Mouse (Mus musculus) embryonic facial prominence, embryonic 13.5 days (tissue): ENCODE results near the gene Mapkap1. TPM values are rescaled to one million over a fixed set of nuclear protein-coding genes. Genes with fewer than 3 reads are reported as not detected.

Experiments used
- ATAC-seq: fragments of 200-750 bp; cut with Nextera tagmentation; 2 replicates; pipeline ENCODE4 v1.8.0; 2017; ENCODE audit warnings: low read depth; ENCODE audit not compliant: insufficient number of reproducible peaks, insufficient read depth, low FRiP score, low TSS enrichment
- H3K27ac ChIP-seq: fragments of 300-500 bp; sonication (generic); 2 replicates; pipeline ENCODE4 v1.5.1; 2015; ENCODE audit warnings: moderate library complexity, mild to moderate bottlenecking, inconsistent platforms
- H3K27me3 ChIP-seq: fragments of 300-500 bp; sonication (generic); 2 replicates; pipeline ENCODE4 v1.6.1; 2015; ENCODE audit warnings: mild to moderate bottlenecking, inconsistent platforms
- H3K36me3 ChIP-seq: fragments of 300-500 bp; sonication (generic); 2 replicates; pipeline ENCODE4 v1.6.1; 2015; ENCODE audit warnings: mild to moderate bottlenecking, inconsistent platforms
- H3K4me1 ChIP-seq: fragments of 300-500 bp; sonication (generic); 2 replicates; pipeline ENCODE4 v1.6.1; 2015; ENCODE audit warnings: inconsistent platforms
- H3K4me2 ChIP-seq: fragments of 300-500 bp; sonication (generic); 2 replicates; pipeline ENCODE4 v1.6.1; 2015; ENCODE audit warnings: moderate library complexity, mild to moderate bottlenecking, inconsistent platforms
- H3K4me3 ChIP-seq: fragments of 300-500 bp; sonication (generic); 2 replicates; pipeline ENCODE4 v1.5.1; 2015; ENCODE audit warnings: mild to moderate bottlenecking, inconsistent platforms
- H3K9ac ChIP-seq: fragments of 300-500 bp; sonication (generic); 2 replicates; pipeline ENCODE4 v1.6.1; 2015; ENCODE audit warnings: mild to moderate bottlenecking, inconsistent platforms
- H3K9me3 ChIP-seq: fragments of 300-500 bp; sonication (generic); 2 replicates; pipeline ENCODE4 v1.6.1; 2016; ENCODE audit warnings: inconsistent platforms
- WGBS: fragments of 180-500 bp; shearing (Covaris S2); methylation state at CpG from one replicate; pipeline ENCODE4 v1.1.7; 2015; ENCODE audit warnings: mixed read lengths; 5-methylcytosine and 5-hydroxymethylcytosine counted together
- polyA plus RNA-seq: library from polyadenylated mRNA; unstranded; fragments of >200 nt; fragmentation: Nextera tagmentation; extraction: Ambion mirVana; gene quantifications from 2 replicates; pipeline ENCODE4 v1.2.1, GENCODE M21; 2015

Gene Mapkap1
- polyA plus RNA-seq, 1 experiment from 2014 or later = 106 TPM

GRCm38 (mm10) chr2:34537356-34537755, 130.8 kb downstream of the Mapkap1 start:
- 86% methylated on average over 3 of the region's 3 CpGs for WGBS
- H3K4me1 ChIP-seq = peaks cover 20% of the 10 kb centered on the region
- no peak for ATAC-seq
- H3K9ac ChIP-seq = no peak overlapping the region
- H3K36me3 ChIP-seq = no peaks in the 10 kb centered on the region
- no peak overlapping the region for H3K27ac ChIP-seq
- no peaks in the 10 kb centered on the region for H3K9me3 ChIP-seq
- H3K4me2 ChIP-seq = no peak overlapping the region
- no peaks in the 10 kb centered on the region for H3K27me3 ChIP-seq
- H3K4me3 ChIP-seq = no peak overlapping the region

GRCm38 (mm10) chr2:34543581-34543980, 137.0 kb downstream of the Mapkap1 start:
- no peaks in the 10 kb centered on the region for H3K27me3 ChIP-seq
- no peak for ATAC-seq
- 61% methylated on average over 7 of the region's 7 CpGs for WGBS
- no peak overlapping the region for H3K9ac ChIP-seq
- H3K4me2 ChIP-seq = no peak overlapping the region
- no peaks in the 10 kb centered on the region for H3K36me3 ChIP-seq
- H3K4me1 ChIP-seq = 0 out of 2 replicates have a peak, but pooled peaks cover 7% of the 10 kb centered on the region
- H3K27ac ChIP-seq = no peak overlapping the region
- no peak overlapping the region for H3K4me3 ChIP-seq
- no peaks in the 10 kb centered on the region for H3K9me3 ChIP-seq

GRCm38 (mm10) chr2:34544021-34544420, 137.4 kb downstream of the Mapkap1 start:
- Histone ChIP-seq H3K36me3 (no peaks in the 10 kb centered on the region), H3K27ac (no peak overlapping the region), H3K9me3 (no peaks in the 10 kb centered on the region), H3K27me3 (no peaks in the 10 kb centered on the region), H3K4me3 (no peak overlapping the region), H3K9ac (no peak overlapping the region), H3K4me1 (0 out of 2 replicates have a peak, but pooled peaks cover 7% of the 10 kb centered on the region), H3K4me2 (no peak overlapping the region)
- ATAC-seq = no peak
- 63% methylated on average over 3 of the region's 3 CpGs for WGBS

GRCm38 (mm10) chr2:34544646-34545395, 138.2 kb downstream of the Mapkap1 start:
- Histone ChIP-seq H3K4me1 (0 out of 2 replicates have a peak, but pooled peaks cover 7% of the 10 kb centered on the region), H3K9me3 (no peaks in the 10 kb centered on the region)
- WGBS = 89% methylated on average over 13 of the region's 13 CpGs

GRCm38 (mm10) chr2:34546176-34546677, 139.7 kb downstream of the Mapkap1 start:
- Histone ChIP-seq H3K36me3 (no peaks in the 10 kb centered on the region), H3K27ac (no peak overlapping the region), H3K9ac (no peak overlapping the region), H3K4me3 (no peak overlapping the region), H3K9me3 (no peaks in the 10 kb centered on the region), H3K27me3 (no peaks in the 10 kb centered on the region), H3K4me1 (0 out of 2 replicates have a peak, but pooled peaks cover 7% of the 10 kb centered on the region), H3K4me2 (no peak overlapping the region)
- no peak for ATAC-seq
- 76% methylated on average over 3 of the region's 3 CpGs for WGBS

More at GRCm38 (mm10) chr2:34544646-34545395, 138.2 kb downstream of the Mapkap1 start:
- no peak for ATAC-seq
- Histone ChIP-seq H3K4me2 (no peak overlapping the region), H3K27ac (no peak overlapping the region), H3K4me3 (no peak overlapping the region), H3K36me3 (no peaks in the 10 kb centered on the region), H3K27me3 (no peaks in the 10 kb centered on the region), H3K9ac (no peak overlapping the region)

GRCm38 (mm10) chr2:34547516-34547915, 140.9 kb downstream of the Mapkap1 start:
- 94% methylated on average over 4 of the region's 4 CpGs for WGBS
- 0 out of 2 replicates have a peak, but pooled peaks cover 7% of the 10 kb centered on the region for H3K4me1 ChIP-seq
- ATAC-seq = no peak
- H3K4me3 ChIP-seq = no peak overlapping the region
- no peaks in the 10 kb centered on the region for H3K27me3 ChIP-seq
- H3K9ac ChIP-seq = no peak overlapping the region
- H3K9me3 ChIP-seq = no peaks in the 10 kb centered on the region
- H3K4me2 ChIP-seq = no peak overlapping the region
- H3K36me3 ChIP-seq = no peaks in the 10 kb centered on the region
- H3K27ac ChIP-seq = no peak overlapping the region

- Histone ChIP-seq H3K36me3 (no peaks in the 10 kb centered on the region), H3K4me1 (peaks cover 11% of the 10 kb centered on the region; the same call in 1 of the 2 replicates), H3K27me3 (no peaks in the 10 kb centered on the region), H3K9me3 (no peaks in the 10 kb centered on the region), H3K9ac (no peak overlapping the region), H3K4me3 (no peak overlapping the region), H3K4me2 (no peak overlapping the region), H3K27ac (no peak overlapping the region)
- 82% methylated on average over 5 of the region's 5 CpGs for WGBS
- ATAC-seq = no peak
Measured at GRCm38 (mm10) chr2:34548961-34549360, 142.4 kb downstream of the Mapkap1 start.

- Histone ChIP-seq H3K4me3 (no peak overlapping the region), H3K4me1 (peaks cover 11% of the 10 kb centered on the region; the same call in 1 of the 2 replicates), H3K27me3 (no peaks in the 10 kb centered on the region), H3K9me3 (no peaks in the 10 kb centered on the region), H3K9ac (no peak overlapping the region), H3K27ac (no peak overlapping the region), H3K4me2 (no peak overlapping the region), H3K36me3 (no peaks in the 10 kb centered on the region)
- 73% methylated on average over 7 of the region's 7 CpGs for WGBS
- ATAC-seq = no peak
Measured at GRCm38 (mm10) chr2:34549469-34549868, 142.9 kb downstream of the Mapkap1 start.

- no peaks in the 10 kb centered on the region for H3K36me3 ChIP-seq
- H3K4me2 ChIP-seq = no peak overlapping the region
- WGBS = 80% methylated on average over 2 of the region's 2 CpGs
- H3K27me3 ChIP-seq = no peaks in the 10 kb centered on the region
- no peak overlapping the region for H3K27ac ChIP-seq
- no peak for ATAC-seq
- H3K9ac ChIP-seq = no peak overlapping the region
- no peak overlapping the region for H3K4me3 ChIP-seq
- no peaks in the 10 kb centered on the region for H3K9me3 ChIP-seq
- H3K4me1 ChIP-seq = peaks cover 6% of the 10 kb centered on the region; the same call in 1 of the 2 replicates
Measured at GRCm38 (mm10) chr2:34552772-34553171, 146.2 kb downstream of the Mapkap1 start.

- no peak for ATAC-seq
- Histone ChIP-seq H3K36me3 (no peaks in the 10 kb centered on the region), H3K4me2 (no peak overlapping the region), H3K27ac (no peak overlapping the region), H3K4me1 (peaks cover 6% of the 10 kb centered on the region; the same call in 1 of the 2 replicates), H3K9me3 (no peaks in the 10 kb centered on the region), H3K27me3 (no peaks in the 10 kb centered on the region), H3K9ac (no peak overlapping the region), H3K4me3 (no peak overlapping the region)
- 87% methylated on average over 6 of the region's 6 CpGs for WGBS
Measured at GRCm38 (mm10) chr2:34553580-34554231, 147.1 kb downstream of the Mapkap1 start.

- Histone ChIP-seq H3K9me3 (no peaks in the 10 kb centered on the region), H3K4me2 (no peak overlapping the region), H3K36me3 (0 out of 2 replicates have a peak, but pooled peaks cover 4% of the 10 kb centered on the region), H3K4me1 (peaks cover 27% of the 10 kb centered on the region), H3K9ac (no peak overlapping the region), H3K27ac (no peak overlapping the region), H3K4me3 (no peak overlapping the region), H3K27me3 (no peaks in the 10 kb centered on the region)
- 74% methylated on average over 5 of the region's 5 CpGs for WGBS
- no peak for ATAC-seq
Measured at GRCm38 (mm10) chr2:34560146-34560545, 153.6 kb downstream of the Mapkap1 start.
